Mouse (Mus musculus) adrenal gland, adult 8-10 months (tissue): ENCODE results near the gene Arhgef25. TPM values are rescaled to one million over a fixed set of nuclear protein-coding genes. Genes with fewer than 3 reads are reported as not detected.
"Not testable (repeated sequence)": the region's sequence is repeated elsewhere in the genome, so short reads cannot be mapped to it uniquely, and the experiment has no call there.

ENCODE experiments used
- DNase-seq: peaks from one replicate; pipeline ENCODE4 v3.0.0; 2022
- total RNA-seq, 4 experiments: library from RNA; stranded (reverse); gene quantifications; 2 replicates each; pipeline ENCODE4 v1.2.4; 2022

Gene Arhgef25
- total RNA-seq, 4 experiments from 2014 or later, result 24.8 to 52.1 (median 37.9) TPM

DNA sequence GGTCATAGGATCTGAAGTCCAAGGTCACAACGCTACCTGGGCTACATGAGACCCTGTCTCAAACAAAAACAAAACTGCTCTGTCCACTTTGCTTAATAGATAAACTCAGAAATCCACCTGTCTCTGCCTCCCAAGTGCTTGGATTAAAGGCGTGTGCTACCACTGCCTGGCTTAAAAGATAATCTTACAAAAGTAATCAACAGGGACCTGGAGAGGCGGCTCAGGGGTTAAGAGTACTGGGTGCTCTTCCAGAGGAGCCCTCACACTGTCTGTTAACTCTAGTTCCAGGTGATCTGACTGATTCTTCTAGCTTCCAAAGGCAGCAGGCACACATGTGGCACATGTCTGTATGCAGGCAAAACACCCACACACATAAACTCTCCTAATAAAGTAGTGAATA is 13.2 kb upstream of the Arhgef25 start:
- DNase-seq, result no peak

DNA sequence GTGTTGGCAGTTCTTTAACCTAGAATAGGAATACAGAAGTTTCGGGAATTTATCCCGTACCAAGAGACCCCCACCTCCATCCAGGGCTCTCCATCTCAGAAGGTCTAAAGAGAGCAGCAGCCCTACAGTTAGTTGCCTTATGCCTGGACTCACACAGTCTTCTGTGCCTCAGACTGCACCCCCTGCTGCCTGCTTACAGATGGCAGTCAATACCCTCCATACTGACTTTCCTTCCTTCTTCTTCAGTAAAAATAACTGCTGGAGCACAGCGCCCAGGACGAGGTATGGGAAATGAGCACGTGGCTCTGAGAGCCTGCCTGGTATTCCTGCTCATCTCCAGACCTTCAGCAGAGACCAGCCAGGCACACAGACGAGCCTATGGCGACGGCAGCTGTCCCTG is 10.4 kb upstream of the Arhgef25 start:
- DNase-seq, result no peak

DNA sequence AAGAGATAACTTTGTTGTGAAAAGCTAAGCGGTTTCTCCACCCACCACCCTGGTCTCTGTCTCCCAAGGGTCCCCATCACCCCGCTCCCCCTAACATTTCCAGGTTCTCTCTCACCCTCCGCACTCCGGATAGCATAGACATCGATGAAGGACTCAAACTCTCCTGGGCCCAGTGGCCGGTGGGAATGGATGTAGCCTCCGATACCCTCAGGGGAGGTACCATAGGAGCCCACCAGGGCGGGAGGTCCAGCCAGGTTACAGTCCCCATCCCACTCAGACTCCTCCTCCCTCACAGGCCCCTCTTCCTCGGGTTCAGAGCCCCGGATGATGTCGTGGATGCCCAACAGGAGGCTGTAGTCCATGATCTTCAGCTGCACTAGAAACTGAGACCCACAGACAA is 9.6 kb upstream of the Arhgef25 start:
- no peak for DNase-seq

DNA sequence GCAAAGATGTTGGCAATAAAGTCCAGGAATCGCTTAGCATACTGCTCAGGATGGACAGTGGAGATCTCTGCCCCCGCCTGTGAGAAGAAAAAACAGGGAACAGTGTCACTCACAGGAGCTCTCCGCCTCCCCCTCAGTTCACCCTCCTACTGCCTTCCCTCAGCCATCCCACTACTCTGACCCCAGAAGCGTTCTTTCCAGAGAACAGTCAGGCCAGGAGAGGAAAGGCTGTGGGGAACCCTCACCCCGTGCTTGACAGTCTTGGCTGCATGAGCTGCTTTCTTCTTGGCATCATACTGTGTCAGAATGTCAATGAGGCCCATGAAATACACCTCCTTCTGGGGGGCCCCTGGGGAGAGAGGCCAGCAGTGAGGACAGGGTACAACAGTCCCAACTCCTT is 9.2 kb upstream of the Arhgef25 start:
- no peak for DNase-seq

DNA sequence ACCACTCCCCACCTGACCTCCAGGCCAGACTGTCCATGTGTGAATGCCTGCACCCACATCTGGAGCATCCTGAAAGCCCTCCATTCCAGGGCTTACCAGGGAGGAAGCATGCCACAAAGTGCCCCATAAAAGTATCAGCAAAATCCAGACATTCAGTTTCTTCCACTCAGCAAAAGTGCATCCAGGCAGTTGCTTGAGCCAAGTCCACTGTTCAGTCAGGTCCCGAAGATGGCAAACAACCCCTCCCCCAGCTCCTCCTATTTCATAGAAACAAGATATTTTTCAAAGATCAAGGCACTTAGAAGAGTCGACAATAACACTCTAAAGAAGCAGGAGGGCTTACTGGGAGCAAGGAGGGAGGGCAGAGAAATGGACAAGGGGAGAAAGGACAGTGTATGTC is 8.6 kb upstream of the Arhgef25 start:
- no peak for DNase-seq

DNA sequence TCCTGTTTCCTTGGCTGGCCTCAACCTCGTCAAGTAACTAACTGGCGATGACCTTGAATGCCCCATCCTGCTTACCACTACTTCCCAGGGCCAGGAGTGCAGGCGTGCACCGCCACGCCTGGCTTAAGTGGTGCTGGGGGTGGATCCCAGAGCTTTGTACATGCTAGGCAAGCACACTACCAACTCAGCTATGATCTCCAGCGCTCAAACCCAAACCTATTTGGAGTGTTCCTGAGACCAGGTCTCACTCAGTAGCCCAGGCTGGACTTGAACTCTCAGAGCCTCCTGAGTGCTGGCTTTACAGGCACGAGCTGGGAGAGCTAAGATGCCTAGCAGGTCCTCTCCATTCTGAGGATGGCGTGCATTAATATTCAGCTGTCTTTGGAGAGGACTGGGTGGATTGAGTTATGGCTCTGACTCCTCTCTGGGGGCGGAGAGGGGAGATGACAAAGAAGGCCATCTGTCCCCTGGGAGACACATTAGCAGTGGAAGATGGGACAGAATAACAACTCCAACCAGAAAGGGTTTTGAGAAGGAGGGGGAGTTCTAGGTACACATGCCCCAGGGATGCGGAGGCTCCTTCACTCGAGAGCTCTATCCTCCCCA is 7.7 kb upstream of the Arhgef25 start:
- DNase-seq, result no peak

DNA sequence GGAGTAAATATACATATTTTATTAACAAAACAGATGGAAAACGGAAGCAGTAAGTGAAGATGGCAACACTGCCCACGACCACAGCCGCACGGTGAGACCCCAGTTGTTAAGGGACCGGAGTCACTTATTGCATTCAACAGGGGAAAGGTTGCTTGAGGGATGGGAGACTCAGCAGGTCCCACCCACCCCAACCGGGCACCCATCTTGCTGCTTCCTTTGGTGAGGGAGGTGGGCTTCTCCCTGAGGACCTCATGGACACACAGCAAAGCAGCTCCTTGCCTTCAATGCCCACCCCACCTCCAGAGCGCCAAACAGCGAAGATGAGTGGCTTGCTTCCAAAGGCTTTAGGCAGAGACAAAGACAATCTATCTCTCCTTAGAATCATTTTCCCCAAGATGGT is 7.2 kb upstream of the Arhgef25 start:
- no peak for DNase-seq

DNA sequence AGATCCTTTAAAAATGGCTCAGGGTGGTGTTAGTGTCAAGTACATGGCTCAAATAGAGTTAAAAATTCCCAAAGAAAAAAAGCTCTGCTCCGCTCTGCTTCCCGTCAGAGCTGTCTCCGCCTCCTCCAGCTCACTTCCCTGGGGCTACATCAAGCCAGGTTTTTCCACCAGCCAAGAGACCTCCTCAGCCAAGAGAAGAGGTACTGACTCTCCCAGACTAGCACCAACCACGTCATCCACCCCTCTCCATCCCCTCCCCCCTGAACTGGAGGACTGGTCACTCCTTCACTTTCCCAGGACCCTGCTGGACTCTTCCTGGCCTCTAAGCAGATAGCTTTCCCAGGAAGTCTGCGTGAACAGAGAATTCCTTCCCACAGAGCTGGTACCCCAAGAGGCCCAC is 6.5 kb upstream of the Arhgef25 start:
- peak; percentile 61 for DNase-seq

DNA sequence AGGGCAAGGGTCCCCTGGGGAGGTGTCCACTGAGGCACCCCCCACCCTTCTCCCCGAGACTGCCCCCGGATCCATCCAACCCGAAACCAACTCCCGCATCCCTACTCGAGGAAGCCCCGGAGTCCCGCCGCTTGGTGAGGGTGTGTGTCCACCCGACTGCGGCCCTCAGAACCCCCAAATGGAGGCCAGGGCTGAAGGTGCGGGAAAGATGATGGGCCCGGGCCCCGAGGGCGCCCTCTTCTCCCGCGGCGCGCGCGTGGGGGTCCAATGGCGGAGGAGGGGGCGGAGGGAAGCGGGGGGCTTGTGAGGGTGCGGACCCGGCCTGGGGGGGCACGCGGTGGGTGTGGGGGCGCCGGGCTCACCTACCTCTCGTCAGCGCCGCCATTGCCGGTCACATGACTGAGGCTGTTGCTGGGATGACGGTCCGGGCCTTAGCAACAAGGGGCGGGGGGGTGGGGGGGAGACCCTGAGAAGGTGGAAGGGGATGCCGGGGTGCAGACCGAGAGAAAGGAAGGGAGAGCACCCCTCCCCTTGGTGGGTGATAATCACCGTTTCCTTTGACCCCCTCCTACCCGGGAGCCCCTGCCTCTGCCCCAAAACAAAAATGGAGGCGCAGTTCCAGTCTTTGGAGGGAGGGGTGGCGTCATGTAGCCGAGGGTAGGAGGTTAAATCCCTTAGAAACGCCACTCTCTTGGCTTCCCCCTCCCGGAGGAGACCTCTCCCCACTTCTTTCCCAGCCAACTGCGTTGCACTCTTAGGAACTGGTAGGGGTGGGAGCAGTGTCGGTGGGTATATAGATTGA is 5.6 kb upstream of the Arhgef25 start, which contains the start of gene Dtx3:
Dtx3 (minus strand) TSS at position 401 of the 802 bp plus-strand sequence.
- DNase-seq, result no peak

DNA sequence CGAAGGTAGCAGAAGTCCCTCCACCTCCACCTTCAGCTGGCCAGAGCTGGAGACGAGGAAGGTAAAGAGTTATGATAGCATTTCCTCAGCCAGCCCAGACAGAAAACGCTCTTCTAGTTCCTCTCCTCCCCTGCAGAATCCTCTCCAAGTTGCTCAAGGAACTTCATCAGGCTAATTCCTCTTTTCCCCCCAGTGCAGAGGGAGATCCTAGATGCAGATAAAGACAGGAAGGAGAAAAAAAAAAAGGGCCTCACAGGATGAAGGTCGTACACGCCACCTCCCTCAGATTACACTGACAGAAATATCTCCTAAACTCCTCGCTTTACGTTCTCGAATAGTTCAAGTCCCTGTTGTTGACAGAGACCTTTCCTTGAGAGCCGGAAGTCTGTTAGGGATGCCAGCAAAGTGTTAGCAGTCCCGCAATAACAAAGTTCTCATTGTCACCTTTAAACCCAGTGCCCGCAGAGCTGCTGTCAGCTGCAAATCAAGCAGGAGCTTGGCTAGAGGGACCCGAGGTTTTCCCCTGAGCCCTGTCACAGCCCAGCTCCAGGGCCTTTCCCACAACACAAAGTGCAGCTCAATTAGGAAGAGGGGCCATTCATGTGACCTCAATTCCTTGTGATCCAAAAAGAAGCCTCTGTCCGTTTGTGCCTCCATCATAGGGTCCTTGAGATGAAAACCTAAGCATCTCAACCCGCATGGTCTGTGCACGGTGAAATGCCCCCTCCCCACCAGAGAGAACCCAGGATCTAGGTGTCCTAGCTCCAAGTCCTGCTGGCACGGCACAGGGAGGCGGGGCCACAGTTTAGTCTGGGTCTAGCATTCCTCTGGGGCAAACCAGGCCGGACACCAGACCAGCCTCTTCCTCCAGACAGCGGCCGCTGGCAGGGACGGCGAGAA is 4.8 kb upstream of the Arhgef25 start:
- peak; percentile 63 for DNase-seq

DNA sequence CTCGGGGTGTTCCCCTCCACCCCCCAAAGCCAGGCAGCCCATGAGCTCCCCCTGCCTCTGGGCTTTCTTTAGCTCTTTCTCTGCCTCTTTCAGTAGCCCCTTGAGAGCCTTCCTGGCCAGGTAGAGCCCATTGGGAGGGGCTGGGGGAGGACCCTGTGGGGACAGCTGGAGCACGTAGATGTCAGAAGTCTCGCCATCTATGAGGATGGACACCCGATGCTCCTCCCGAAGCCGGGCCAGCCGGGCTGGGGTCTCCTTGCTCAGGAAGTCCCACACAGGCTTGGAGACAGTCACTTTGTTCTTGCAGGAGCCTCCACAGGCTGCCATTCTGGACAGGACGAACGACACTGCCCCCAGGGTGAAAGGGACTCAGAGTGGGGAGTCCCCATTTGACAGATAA is 3.1 kb upstream of the Arhgef25 start:
- DNase-seq, result no peak

DNA sequence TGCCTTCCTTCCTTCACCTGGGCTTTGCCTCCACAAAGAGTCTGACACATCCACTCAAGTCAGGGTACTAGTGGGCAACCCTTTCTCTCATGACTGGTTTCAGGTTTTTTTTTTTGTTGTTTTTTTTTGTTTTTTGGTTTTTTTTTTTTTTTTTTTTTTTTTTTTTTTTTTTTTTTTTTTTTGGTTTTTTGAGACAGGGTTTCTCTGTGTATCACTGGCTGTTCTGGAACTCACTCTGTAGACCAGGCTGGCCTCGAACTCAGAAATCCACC is 2.1 kb upstream of the Arhgef25 start:
- DNase-seq, result not testable (repeated sequence)

DNA sequence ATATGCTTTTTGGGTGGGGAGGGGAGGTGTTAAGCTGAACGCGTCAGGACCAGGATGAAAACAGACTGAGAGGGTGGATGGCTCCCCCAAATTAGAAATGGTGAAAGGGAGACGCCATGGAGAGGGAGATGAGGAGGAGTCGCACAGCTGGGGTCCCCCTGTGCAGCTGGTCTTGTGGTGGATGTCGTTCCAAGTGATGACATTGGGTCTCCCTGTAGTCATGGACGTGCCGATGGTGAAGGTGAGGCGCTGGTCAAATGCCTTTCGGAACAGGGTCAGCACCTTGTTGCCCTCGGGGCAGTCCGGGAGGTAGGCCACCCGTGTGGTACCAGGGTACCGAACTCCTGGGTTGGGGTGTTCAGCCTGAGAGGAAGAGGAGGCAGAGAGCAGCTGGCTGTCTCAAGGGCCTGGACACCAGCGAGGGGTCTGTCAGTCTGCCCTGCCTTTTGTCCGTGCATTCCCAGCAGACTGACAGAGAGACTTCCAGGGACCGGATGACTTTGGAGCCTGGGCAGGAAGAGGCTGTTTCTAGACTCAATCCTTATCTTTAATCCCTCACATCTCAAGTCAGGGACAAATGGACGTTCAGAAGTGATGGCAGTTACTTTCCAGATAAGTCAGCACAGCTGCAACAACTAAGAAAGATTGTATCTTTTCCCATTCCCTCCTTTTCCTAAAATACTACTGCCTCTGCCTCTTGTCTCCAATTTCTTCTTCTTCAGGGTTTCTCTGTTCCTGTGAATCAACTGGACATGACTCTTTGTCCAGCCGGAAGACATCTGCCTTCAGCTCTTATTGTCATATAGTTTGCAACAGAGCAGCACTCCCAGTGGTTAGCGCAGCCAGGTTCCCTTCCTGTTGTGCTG is 1.5 kb upstream of the Arhgef25 start:
- no peak for DNase-seq

DNA sequence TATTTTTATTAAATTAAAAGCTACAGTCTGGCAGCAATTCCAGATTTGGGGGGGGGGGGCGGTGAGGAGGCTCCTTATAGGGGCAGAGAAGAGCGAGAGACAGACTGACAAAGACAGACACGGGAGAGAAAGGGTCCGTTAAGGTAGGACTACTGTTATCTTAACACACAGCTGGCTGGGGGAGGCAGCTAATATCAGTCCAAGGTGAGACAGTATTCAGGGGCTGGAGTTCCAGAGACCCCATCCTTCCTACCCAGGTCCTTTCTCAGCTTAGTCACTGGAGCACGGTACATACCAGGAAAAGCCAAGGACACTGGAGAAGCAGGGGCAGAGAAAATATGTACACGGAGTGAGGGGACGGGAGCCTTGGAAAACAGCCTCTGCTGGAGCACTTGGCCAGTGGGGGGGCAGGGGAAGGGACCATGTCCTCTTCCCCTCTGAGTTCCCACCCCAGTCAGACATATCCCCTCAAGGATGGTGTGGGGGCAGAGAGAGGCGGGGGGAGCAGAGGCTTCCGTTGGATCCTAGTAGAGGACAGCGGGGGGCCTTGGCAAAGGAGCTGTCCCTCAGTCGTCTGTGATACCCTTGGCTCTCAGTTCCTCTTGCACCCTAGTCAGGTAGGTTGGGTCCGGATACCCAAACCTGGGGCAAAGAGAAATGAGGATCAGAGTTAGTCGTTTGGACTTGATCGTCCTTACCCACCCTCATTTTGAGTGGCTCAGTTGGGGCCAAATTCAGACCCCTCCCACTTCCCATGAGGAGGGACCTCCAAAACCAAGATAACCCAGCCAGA is 711 bp upstream of the Arhgef25 start:
- DNase-seq, result no peak

DNA sequence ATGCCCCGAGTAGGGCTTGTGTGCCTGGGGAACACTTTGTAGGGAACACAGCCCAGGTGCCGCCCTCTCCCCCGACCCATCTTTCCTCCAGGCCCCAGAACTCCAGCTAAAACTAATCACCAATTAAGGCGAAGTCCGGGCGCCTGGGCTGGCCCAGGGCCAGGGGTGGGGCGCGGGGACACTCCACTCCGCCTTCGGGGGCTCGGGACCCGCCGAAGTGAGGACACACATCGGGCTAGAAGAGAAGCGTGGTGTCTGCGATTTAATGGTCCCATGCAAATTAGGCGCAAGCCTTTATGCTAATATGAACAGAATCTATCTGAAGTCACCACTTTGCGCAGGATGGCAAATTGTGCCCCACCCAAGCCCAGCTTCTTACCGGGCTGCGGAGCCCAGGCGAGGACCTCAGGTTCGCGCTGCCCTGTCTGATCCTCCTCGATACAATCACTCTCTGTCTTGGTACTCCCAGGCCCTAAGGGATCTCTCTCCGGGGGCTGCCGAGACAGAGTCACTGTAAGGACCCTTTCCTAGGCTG is 700 bp downstream of the Arhgef25 start:
- DNase-seq, result no peak

DNA sequence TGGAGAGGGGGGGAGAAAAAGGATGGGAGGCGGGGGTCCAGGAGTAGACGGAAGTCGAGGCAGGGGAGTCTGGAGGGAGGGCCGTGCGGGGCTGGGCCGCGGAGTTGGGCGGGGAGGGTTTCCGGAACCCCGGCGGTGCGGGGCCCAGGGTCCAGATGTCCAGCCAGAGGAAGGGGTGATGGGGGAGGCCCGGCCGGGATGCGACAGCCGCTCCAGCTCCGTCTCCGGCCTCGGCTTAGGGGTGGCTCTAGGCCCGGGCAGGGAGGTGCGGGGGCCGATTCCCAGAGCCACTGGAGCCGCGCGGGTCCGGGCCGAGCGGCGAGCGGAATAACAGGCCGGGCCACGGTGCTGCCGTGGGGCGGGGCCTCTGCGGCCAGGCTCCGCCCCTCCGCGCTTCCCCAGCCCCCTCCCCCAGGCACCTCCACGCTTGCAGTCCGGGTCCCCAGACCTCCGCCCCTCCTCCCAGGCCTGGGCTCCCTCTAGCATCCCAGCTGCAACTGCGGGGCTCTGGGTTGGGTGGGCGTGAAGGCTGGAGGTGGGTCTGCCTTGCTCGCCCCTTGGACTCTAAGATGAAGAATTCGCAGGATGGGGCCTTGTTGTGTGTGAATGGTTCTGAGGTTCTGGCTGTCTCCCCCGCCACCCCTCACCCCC is 1.3 kb downstream of the Arhgef25 start:
- no peak for DNase-seq

DNA sequence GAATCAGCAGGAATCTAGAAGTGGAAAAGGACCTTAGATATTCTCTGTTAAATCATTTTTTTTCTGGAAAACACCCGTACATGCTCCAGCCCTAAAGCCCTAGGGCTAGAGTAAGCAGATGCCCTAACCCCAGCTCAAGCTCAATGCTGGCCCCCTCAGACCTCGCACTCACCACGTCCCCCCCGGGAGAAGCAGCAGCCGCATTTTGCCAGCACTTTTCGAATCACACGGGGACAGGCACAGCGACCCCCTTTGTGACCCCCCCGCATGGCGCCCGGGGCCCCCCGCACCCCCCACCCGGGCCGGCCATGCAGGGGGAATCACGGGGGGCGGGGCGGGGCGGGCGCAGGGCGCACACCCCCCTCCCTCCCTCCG is 1.8 kb downstream of the Arhgef25 start:
- DNase-seq, result no peak

DNA sequence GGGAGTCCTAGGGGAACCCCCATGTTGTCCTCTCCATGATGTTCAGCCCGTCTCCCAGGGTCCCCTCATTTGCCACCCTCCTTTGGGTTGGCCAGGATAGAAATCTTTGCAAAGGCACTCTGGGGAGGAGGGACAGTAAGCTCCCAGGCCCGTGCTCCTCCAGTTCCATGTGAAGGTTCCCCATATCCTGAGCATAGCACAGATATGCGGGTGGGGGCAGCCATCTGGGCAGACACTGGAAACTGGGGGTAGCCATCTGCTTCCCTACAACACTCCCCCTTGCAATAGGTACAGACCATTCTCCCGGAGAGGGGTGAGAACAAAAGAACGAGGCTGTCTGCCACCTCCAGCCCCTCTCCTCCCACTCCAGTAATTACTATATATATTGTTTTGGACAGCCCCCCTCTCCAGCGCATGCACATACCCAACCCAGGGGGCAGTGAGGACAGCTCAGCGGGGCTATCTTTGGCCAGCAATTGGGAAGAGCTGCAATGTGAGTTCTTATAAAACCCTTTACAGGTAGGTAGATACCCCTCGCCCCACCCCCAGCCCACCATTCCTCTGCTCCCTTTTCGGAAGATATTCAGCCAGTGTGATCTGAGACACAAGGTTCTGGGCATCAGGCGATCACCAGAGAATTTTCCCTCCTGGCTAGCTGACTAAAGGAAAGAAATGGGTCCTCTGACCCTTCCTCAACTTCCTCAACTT is 2.4 kb downstream of the Arhgef25 start:
- DNase-seq, result no peak

DNA sequence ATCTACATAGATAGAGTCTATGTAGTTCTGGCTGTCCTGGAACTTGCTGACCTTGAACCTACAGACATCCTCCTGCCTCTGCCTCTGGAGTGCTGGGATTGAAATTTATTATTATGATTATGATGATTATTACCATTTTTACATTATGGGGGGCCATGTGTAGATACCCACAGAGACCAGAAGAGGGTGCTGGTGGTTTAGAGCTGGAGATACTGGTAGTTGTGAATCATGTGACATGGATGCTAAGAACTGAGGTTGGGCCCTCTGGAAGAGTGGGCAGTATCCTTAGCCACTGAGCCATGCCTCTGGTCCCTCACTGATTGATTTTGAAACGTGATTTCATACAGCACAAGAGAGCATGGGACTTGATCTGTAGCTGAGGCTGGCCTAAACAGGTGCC is 3.4 kb downstream of the Arhgef25 start:
- no peak for DNase-seq

DNA sequence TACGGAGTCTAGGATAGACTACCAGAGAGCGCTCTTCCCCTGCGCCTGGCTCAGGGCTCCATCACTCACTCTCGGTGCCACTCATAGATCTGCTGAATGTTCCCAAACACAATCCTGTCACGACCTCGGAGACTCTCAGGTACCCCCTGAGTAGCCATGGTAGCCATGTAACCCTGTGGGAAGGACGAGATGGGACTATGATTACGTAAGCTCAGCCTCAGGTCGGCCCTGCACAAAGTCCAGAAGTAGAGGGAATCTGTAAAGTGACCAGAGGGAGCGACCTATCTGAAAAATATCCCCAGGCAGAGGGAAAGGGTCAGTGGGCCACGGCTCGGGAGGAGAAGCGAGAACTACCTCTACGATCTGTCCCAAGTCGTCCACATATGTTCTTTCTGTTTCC is 4.4 kb downstream of the Arhgef25 start:
- DNase-seq, result no peak
